Mouse (Mus musculus) limb, embryonic 14.5 days (tissue): ENCODE results near the gene Knl1. TPM values are rescaled to one million over a fixed set of nuclear protein-coding genes. Genes with fewer than 3 reads are reported as not detected.

ENCODE experiments used
- ATAC-seq: fragments of 200-750 bp; cut with Nextera tagmentation; 2 replicates; pipeline ENCODE4 v1.8.0; 2017; ENCODE audit warnings: low read depth, moderate number of reproducible peaks, moderate TSS enrichment; ENCODE audit not compliant: low FRiP score
- DNase-seq: peaks from one replicate; pipeline ENCODE4 v3.0.0-alpha.2; 2015; ENCODE audit warnings: low spot score
- H3K27ac ChIP-seq: fragments of 300-500 bp; sonication (generic); replicated peaks from 2 replicates; pipeline ENCODE4 v1.5.1; 2014; ENCODE audit warnings: low read depth, mild to moderate bottlenecking, low read length, moderate library complexity, mixed read lengths
- H3K27me3 ChIP-seq: fragments of 300-500 bp; sonication (generic); 2 replicates; pipeline ENCODE4 v1.6.1; 2014; ENCODE audit warnings: low read length, mixed read lengths; ENCODE audit not compliant: control insufficient read depth, insufficient read depth
- H3K36me3 ChIP-seq: fragments of 300-500 bp; sonication (generic); 2 replicates; pipeline ENCODE4 v1.6.1; 2014; ENCODE audit warnings: mild to moderate bottlenecking, low read length, moderate library complexity, mixed read lengths; ENCODE audit not compliant: control insufficient read depth, insufficient read depth
- H3K4me1 ChIP-seq: fragments of 300-500 bp; sonication (generic); 2 replicates; pipeline ENCODE4 v1.6.1; 2014; ENCODE audit warnings: antibody characterized with exemption, low read length, mixed read lengths; ENCODE audit not compliant: control insufficient read depth, insufficient read depth
- H3K4me2 ChIP-seq: fragments of 300-500 bp; sonication (generic); replicated peaks from 2 replicates; pipeline ENCODE4 v1.6.1; 2014; ENCODE audit warnings: low read depth, mild to moderate bottlenecking, low read length, moderate library complexity; ENCODE audit not compliant: severe bottlenecking
- H3K4me3 ChIP-seq: fragments of 300-500 bp; sonication (generic); replicated peaks from 2 replicates; pipeline ENCODE4 v1.5.1; 2014; ENCODE audit warnings: low read length
- H3K9ac ChIP-seq: fragments of 300-500 bp; sonication (generic); 2 replicates; pipeline ENCODE4 v1.6.1; 2014; ENCODE audit warnings: mild to moderate bottlenecking, low read depth, low read length, moderate library complexity; ENCODE audit not compliant: severe bottlenecking
- H3K9me3 ChIP-seq: fragments of 300-500 bp; sonication (generic); 2 replicates; pipeline ENCODE4 v1.6.1; 2016; ENCODE audit warnings: low read length; ENCODE audit not compliant: control insufficient read depth
- POLR2A ChIP-seq: fragments of 200-500 bp; IDR thresholded peaks from 2 replicates; pipeline ENCODE4 v1.8.0; 2012; ENCODE audit warnings: inconsistent platforms, mild to moderate bottlenecking, moderate library complexity, borderline replicate concordance; ENCODE audit not compliant: insufficient read depth, insufficient read length; ENCODE audit errors: extremely low read depth
- WGBS: fragments of 180-500 bp; shearing (Covaris S2); extraction: QIAGEN DNeasy Blood & Tissue Kit; methylation state at CpG from one replicate; pipeline ENCODE4 v1.1.7; 2014; 5-methylcytosine and 5-hydroxymethylcytosine counted together
- polyA plus RNA-seq, 2 experiments: library from polyadenylated mRNA; depleted of rRNA in 1 of 2; stranded (reverse) in 1 of 2; unstranded in 1 of 2; fragments of >200 nt; fragmentation: Nextera tagmentation in 1 of 2; extraction: Ambion mirVana in 1 of 2; gene quantifications; 2 replicates each; pipeline versions ENCODE4 v1.2.1 to v1.2.3; 2012 to 2014

Gene Knl1
- polyA plus RNA-seq, 2 experiments: 5.5 to 34.5 TPM

GRCm38 (mm10) chr2:119086156-119086555, 39.2 kb downstream of the Knl1 start:
- no peak for ATAC-seq
- Histone ChIP-seq H3K4me1 (no peaks in the 10 kb centered on the region), H3K27me3 (no peaks in the 10 kb centered on the region), H3K4me2 (no peak overlapping the region), H3K27ac (no peak overlapping the region), H3K9me3 (no peaks in the 10 kb centered on the region), H3K36me3 (peaks cover 31% of the 10 kb centered on the region), H3K4me3 (no peak overlapping the region), H3K9ac (no peak overlapping the region)
- 90% methylated on average over 2 of the region's 2 CpGs for WGBS
- TF ChIP-seq POLR2A: no peak
- DNase-seq: no peak

DNA sequence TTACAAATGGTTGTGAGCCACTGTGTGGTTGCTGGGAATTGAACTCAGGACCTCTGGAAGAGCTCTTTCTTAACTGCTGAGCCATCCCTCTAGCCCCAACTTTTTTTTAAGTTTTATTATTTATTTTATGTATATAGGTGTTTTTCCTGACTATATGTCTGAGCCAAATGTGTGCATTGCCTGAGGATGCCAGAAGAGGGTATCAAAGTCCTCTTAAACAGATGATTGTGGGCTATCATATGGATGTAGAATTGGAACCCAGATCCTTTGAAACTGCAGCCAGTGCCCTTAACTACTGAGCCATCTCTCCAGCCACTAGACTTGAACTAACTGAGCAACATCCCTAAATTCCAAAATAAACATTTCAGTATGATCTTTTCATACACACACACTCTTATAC, 54.6 kb downstream of the Knl1 start:
- Histone ChIP-seq H3K27ac (no peak overlapping the region), H3K4me2 (no peak overlapping the region), H3K9me3 (no peaks in the 10 kb centered on the region), H3K4me1 (no peaks in the 10 kb centered on the region), H3K36me3 (peaks cover 48% of the 10 kb centered on the region), H3K27me3 (no peaks in the 10 kb centered on the region), H3K9ac (no peak overlapping the region), H3K4me3 (no peak overlapping the region)
- no peak for DNase-seq
- ATAC-seq: no peak
- TF ChIP-seq POLR2A: no peak

GRCm38 (mm10) chr2:119106583-119106982, 59.7 kb downstream of the Knl1 start:
- Histone ChIP-seq H3K27ac (no peak overlapping the region), H3K4me2 (no peak overlapping the region), H3K27me3 (no peaks in the 10 kb centered on the region), H3K4me1 (no peaks in the 10 kb centered on the region), H3K36me3 (peaks cover 33% of the 10 kb centered on the region), H3K4me3 (no peak overlapping the region), H3K9me3 (no peaks in the 10 kb centered on the region), H3K9ac (no peak overlapping the region)
- DNase-seq: no peak
- WGBS: 85% methylated on average over 5 of the region's 5 CpGs
- TF ChIP-seq POLR2A: no peak
- no peak for ATAC-seq

GRCm38 (mm10) chr2:119108554-119108953, 61.6 kb downstream of the Knl1 start:
- H3K27me3 ChIP-seq: no peaks in the 10 kb centered on the region
- no peak for TF ChIP-seq POLR2A
- ATAC-seq (no peak), DNase-seq (peak; percentile 67)
- no peak overlapping the region for H3K4me3 ChIP-seq
- no peak overlapping the region for H3K27ac ChIP-seq
- H3K9me3 ChIP-seq: no peaks in the 10 kb centered on the region
- H3K36me3 ChIP-seq: peaks cover 15% of the 10 kb centered on the region
- no peak overlapping the region for H3K4me2 ChIP-seq
- peaks cover 4% of the 10 kb centered on the region for H3K4me1 ChIP-seq
- no peak overlapping the region for H3K9ac ChIP-seq
- 57% methylated on average over 4 of the region's 4 CpGs for WGBS

DNA sequence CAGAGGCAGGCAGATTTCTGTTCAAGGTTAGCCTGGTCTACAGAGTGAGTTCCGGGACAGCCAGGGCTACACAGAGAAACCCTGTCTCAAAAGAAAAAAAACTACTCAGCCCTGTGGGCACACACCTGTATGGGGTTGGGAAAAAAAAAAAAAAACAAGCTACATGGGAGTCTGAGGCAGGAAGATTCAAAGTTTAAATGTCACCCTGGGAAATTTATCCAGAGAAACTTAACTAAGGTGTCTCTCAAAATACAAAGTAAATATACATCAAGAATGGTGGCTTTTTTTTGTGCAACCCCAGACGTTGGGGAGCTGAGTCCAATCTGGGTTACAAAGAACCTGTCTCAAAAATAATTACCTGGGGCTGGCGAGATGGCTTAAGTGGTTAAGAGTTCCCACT, 64.1 kb downstream of the Knl1 start:
- Histone ChIP-seq H3K4me1 (peaks cover 8% of the 10 kb centered on the region), H3K9me3 (no peaks in the 10 kb centered on the region), H3K9ac (no peak overlapping the region), H3K4me3 (no peak overlapping the region), H3K4me2 (no peak overlapping the region), H3K36me3 (peaks cover 4% of the 10 kb centered on the region; the same call in 1 of the 2 replicates), H3K27ac (no peak overlapping the region), H3K27me3 (no peaks in the 10 kb centered on the region)
- 90% methylated on average over 3 of the region's 3 CpGs for WGBS
- no peak for TF ChIP-seq POLR2A
- DNase-seq (no peak), ATAC-seq (no peak)
